Mouse (Mus musculus): Measurements from ENCODE around the gene D130040H23Rik. TPM values are rescaled to one million over a fixed set of nuclear protein-coding genes. Genes with fewer than 3 reads are reported as not detected.

Gene D130040H23Rik
- polyA plus RNA-seq, 1 experiment from 2014 or later: 5.2 TPM

Other genes with a start within 250 kb of the D130040H23Rik start
- gene Zfp930, start 62.0 kb upstream of the D130040H23Rik start, polyA plus RNA-seq (2015; fragmentation: Nextera tagmentation; extraction: Ambion mirVana): 16.6 and 20.2 TPM in 2 replicates
- not detected in 2 replicates for gene Gm9495, start 182.5 kb downstream of the D130040H23Rik start, polyA plus RNA-seq (2015; fragmentation: Nextera tagmentation; extraction: Ambion mirVana)